Mouse (Mus musculus) ovary, postnatal 10 days (tissue): ENCODE measurements around the gene Wbp1l.
A peak's percentile ranks its signal among the peaks of the same experiment; 100 is the strongest.

Experiments used
- DNase-seq: peaks from one replicate; pipeline ENCODE4 v3.0.0; 2022; ENCODE audit warnings: low spot score

Wbp1l gene

DNA sequence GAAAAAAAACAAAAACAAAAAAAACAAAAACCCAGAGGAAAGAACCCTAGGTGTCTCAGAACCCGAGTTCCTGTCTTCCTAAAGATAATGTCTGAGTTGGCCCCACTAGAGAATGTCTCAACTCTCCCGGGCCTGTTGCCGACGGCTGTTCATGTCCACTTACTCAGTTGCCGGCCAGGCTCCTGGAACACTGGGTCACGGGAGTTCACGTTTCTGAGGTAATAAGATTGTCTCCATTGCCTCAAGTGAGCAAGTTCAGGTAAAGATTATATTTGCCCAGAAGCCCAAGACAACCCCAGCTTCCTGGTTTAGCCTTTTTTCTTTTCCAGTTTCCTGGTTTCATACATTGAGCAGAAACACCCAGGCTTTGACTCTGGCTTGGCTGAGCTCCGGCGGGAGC lies 60.0 kb downstream of the Wbp1l start:
- no peak for DNase-seq

DNA sequence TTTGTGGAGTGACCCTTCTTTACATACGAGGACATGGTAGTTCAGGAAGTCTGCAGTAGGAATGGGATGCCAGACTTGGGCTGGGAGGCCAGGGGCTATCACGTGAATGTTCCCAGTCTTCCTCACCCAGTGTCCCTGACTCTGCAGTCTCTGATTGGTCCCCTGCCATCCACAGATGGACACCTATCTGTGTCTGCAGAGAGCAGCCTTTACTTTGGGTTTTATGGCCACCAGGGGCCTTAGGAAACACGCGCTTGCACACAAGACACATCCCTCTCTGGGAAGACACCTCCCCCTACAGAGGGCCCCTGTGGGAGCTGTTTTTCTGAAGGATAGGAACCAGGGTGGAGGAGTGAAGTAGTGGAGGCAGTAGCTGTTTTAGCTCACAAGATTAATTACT lies 62.6 kb downstream of the Wbp1l start:
- no peak for DNase-seq

GRCm38 (mm10) chr19:46662214-46662613 lies 63.3 kb downstream of the Wbp1l start:
- no peak for DNase-seq

DNA sequence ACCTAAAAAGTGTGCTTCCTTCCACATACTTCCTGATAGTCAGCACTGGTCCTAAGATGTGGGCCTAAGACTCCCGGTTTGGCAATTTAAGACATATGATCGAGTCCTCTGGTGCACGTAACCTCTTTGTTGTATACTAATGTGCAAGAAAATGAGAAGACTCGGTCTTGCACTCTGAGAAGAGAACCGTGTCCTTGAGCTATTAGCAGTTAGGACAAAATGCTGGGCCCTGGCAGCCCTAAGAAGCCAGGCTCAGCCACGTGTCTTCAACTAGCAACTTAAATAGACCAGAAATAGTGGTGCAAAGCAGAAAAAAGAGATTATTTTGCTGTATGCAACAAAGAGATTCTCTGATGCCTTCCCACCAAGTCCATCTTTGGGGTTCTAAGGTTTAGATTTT lies 63.9 kb downstream of the Wbp1l start:
- DNase-seq: no peak

DNA sequence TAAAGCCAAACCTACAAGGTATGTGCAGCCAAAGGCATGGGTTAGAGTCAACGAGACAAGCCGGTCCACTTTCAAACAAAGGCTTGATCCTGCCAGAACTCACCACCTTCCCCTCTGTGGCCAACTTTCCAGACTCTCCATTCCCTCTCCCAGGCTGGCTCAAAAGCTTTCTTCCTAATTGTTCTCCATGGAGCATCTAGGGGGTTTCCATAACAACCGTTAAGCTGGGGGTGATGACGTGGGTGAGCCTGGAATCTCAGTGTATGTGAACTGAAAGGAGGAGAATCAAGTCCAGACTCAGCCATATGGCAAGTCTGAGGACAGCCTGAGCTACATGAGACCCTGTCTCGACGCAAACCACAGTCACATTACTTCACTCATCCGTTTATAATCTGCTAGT lies 66.6 kb downstream of the Wbp1l start:
- no peak for DNase-seq

DNA sequence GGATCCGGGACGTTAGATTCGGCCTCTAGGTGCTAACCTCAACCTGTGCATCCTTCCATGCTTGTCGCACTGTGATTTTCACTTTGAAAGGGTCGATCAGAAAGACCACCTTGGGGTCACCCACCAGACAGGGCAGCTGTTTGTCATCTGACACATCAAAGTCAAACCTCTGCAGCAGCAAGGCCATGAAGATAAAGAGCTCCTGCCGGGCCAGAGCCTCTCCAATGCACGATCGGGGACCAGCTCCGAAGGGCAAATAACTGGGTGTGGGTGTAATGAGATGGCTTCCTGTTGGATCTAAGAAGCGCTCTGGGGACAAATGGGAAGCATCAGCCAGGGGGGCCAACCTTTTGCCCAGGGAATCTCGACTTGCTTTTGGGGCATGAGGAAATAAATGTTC lies 68.4 kb downstream of the Wbp1l start:
- DNase-seq: no peak

DNA sequence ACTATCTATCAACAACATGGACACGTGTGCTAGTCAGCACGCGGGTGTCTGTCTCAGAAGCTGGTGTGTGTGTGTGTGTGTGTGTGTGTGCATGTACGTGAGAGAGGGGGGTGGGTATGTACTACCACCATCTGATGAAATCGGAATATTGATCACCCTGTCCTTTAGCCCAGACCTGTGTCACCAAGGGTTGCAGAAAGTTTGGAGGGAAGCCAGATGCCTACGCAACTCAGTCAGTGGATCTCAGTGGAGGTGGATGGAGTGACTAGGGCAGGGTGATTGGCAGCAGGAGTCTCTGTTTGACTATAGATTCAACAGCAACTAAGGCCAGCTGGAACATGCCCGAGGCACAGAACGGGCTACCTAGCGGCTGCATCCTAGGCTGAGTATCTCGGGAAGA lies 69.4 kb downstream of the Wbp1l start:
- DNase-seq: no peak

GRCm38 (mm10) chr19:46669802-46670201 lies 70.9 kb downstream of the Wbp1l start:
- DNase-seq: no peak

DNA sequence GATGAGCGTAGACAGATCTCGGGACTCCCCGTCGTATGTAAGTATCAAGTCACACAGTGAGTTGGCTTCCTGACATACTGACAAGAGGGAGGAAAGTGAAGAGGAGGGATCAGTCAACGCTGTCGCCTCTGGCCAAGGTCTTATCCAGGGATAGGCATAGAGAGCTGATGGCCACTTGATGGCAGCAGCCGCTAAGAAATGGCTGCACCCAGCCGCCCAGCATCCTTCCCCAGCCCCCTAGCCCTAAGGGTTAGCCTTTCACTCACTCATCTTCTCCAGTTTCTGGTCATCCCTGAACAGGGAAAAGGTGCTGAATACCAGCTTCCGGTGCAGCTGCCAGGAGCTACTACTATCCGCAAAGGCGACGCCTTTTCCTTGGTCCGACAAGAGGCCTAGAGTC lies 71.8 kb downstream of the Wbp1l start:
- peak; percentile 28 for DNase-seq

- DNase-seq: no peak
Observed at GRCm38 (mm10) chr19:46672766-46673418, 74.0 kb downstream of the Wbp1l start, which contains the start of gene Cyp17a1. TSS of gene Cyp17a1 (minus strand) at chr19:46673172.

- DNase-seq: no peak
Observed at GRCm38 (mm10) chr19:46675641-46676040, 76.8 kb downstream of the Wbp1l start.

DNA sequence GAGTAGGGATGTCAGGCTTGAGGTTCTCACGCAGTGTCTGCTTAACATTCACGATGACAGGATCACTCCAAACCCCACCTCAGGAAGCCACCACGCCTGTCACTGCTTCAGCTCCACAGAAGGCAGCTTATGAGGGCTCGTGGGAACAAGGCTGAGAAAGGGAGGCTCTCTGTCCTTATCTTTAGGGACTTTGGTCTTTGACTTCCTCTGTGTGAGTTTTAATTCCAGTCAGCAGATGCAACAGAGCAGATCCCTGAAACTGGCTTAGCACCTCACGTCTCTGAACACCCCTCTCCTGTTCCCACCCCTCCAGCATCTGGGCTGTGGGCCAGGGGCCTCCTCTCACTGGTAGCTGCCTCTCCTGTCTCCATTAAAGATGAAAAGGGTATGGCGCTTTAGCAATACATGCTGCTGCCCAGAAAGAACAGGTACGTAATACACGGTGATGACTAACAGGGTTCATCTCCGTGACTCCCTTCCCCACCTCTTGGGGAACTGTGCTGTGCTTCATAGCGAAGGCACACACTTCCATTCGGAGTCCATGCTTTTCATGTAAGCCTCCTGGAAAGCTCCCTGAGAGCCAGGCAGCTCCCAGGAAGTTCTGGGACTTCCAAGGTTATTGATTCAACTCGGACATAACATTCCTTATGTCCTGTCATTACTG lies 81.0 kb downstream of the Wbp1l start:
- DNase-seq: no peak

DNA sequence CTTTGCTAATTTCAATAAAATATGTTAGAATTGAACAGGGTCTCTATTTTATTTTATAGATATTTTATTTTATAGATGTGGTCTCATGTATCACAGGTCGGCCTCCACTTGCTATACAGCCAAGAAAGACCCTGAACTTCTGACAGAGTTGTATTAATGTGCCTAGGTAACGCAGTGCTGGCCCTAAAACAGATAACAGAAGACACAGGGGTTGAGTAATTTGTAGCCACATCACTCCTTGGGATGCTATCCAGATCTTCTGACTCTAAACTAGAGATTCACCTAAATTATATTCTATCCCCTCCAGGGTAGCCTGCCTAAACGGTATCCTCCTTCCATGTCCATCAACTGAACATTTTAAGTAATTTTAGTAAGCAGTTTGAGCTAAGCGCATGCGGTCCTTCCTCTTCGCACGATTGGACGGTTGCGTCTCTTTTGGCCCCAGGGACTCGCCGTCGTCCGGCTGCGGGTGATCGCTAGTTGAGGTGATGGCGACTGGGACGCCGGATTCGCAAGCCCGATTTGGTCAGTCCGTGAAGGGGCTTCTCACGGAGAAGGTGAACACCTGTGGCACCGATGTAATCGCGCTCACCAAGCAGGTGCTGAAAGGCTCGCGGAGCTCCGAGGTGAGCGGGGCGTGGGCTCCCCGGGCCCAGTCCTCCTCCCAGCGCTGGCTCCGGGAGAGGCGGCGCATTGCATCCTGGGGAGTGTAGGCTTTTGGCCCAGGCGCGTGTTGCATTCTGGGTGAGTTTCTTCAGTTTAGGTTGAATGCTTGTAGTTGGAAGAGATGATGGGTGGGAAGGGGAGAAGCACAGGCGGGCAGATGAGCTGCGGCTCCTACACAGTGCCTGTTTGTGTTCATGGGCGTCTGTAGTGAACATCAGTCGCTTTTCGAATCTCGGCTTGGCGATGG lies 90.8 kb downstream of the Wbp1l start, which contains the start of gene Borcs7:
Gene Borcs7, plus strand, starts transcription at position 447 of the 913 bp plus-strand sequence.
- peak; percentile 79 for DNase-seq

- DNase-seq: no peak
Observed at GRCm38 (mm10) chr19:46690387-46690786, 91.5 kb downstream of the Wbp1l start.

DNA sequence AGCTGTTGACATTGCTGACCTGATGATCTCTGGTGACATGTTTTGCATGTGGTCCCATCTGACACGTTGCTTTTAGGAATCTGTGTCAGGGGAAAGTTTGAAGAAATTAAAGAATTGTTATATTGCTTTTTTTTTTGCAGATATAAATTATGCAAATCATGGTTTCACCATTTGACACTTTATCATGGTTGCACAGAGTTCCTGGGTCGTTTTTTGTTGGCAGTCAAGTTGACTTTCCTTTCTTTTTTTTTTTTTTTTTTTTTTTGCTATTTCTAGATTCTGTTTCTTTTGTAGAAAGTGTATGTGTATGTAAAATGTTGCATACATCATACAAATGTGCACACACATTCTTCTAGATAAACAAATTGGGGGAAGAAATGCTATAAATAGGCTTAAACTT lies 92.2 kb downstream of the Wbp1l start:
- no peak for DNase-seq

GRCm38 (mm10) chr19:46693146-46693545 lies 94.3 kb downstream of the Wbp1l start:
- DNase-seq: no peak

- DNase-seq: no peak
Observed at GRCm38 (mm10) chr19:46696482-46696881, 97.6 kb downstream of the Wbp1l start.

DNA sequence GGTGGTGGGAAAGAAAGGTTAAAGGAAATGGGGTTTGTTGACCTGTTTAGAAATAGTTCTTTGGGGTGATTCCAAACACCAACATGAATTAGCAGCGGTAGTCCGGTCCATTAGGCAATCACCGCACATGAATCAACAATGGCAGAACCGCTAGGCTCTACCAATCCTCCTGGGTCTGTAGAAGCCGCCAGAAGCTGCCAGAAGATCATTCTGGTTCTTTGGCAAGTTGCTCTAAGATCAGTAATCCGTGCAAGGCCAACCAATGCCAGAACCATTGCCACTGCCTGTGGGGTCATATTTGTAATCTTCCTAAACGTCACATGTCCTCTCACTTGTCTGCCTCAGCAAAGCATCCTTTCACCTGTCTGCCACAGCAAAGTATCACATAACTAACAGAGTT lies 98.1 kb downstream of the Wbp1l start:
- DNase-seq: no peak

DNA sequence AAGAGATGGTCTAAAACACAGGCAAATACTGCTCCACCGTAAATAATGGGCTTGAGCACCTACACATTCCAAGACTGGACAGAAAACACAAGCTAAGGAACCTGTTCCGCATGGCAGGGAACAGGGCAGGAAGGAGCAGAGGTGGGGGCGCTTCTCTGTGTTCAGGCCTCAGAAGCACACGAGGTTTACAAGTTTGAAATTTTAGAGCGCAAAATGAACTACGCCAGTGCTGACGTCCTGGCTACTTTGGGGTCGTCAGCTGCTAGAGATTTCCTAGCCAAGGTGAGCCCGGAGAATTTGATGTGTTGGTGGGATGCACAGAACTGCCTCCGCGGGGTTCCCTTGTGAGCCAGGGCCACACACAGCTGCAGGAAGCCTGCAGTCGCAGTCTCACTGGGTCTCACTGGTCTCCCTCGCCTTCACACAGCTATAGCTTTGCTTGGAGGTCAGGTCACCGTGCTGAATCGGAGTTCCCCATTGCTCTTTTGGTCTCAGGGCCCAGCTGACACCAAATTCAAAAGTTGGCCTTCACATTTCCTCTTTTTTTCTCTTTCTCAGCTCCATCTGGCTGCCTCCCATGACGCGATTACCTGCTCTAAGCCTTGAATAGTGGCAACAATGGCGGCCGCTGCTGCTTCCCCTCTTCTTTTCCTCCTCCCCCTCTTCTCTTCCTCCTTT lies 99.1 kb downstream of the Wbp1l start:
- DNase-seq: no peak

DNA sequence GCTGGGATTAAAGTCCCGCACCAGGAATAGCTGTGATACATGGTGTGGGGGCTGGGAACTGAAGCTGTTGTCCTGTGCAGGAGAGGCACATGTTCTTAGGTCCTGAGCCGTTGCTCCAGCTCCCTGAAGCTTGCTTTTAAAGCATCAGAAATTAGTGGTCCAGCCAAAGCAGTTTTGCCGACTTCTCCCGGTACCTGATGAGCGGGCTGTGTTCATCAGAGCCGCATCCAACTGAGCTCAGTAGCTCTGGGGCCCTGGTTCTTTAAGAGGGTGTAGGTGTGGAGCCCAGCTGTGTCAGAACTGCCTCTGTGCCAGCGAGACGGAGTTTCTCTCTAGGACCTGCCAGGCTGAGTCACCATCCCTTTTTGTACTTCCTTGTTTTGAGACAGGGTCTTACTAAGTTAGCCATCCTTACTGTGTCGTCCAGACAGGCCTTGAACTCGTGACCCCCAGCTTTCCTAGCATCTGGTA lies 100.2 kb downstream of the Wbp1l start:
- DNase-seq: no peak

DNA sequence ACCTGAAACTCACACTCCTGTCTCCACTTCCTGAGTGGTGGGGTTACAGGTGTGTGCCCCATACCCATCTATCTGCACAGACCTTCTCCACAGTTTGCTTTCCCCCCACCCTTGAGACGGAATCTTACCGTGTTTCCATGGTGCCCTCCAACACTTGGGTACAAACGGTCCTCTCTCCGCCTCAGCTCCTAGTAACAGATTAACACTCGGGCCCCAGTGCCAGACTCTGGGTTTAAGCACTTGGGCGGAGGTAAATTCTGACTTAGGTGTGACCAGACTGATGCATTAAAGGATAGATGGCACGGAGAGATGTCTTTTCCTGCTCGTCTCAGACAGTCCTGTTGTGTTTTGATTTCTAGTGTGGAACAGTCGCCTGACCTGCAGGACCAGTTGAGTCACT lies 102.3 kb downstream of the Wbp1l start:
- DNase-seq: no peak
